Mouse (Mus musculus) myocyte (in vitro differentiated cells): Measurements from ENCODE around the gene Fam71e1. TPM values are rescaled to one million over a fixed set of nuclear protein-coding genes. Genes with fewer than 3 reads are reported as not detected.

Experiments used
- H3K27me3 ChIP-seq: one replicate; pipeline ENCODE4 v1.6.1; 2011; ENCODE audit not compliant: control insufficient read depth, insufficient read depth, insufficient read length
- H3K36me3 ChIP-seq: one replicate; pipeline ENCODE4 v1.6.1; 2011; ENCODE audit not compliant: control insufficient read depth, insufficient read depth
- H3K4me2 ChIP-seq: one replicate; pipeline ENCODE4 v1.6.1; 2011; ENCODE audit warnings: low read depth, control low read depth
- H3K4me3 ChIP-seq: one replicate; pipeline ENCODE4 v1.5.1; 2011; ENCODE audit warnings: mild to moderate bottlenecking, control low read depth, moderate library complexity
- H3K79me2 ChIP-seq: one replicate; pipeline ENCODE4 v1.6.1; 2011; ENCODE audit not compliant: control insufficient read depth, insufficient read depth
- H3ac ChIP-seq: one replicate; pipeline ENCODE4 v1.6.1; 2011; ENCODE audit not compliant: control insufficient read depth, insufficient read length
- CEBPB ChIP-seq: IDR thresholded peaks from 2 replicates; pipeline ENCODE4 v1.6.1; 2011; ENCODE audit warnings: mild to moderate bottlenecking, moderate library complexity; ENCODE audit not compliant: poor library complexity, insufficient read depth, severe bottlenecking
- E2F4 ChIP-seq: IDR thresholded peaks from one replicate; pipeline ENCODE4 v1.6.1; 2011; ENCODE audit warnings: mild to moderate bottlenecking, control low read depth, moderate library complexity; ENCODE audit not compliant: insufficient read depth
- MAX ChIP-seq: IDR thresholded peaks from one replicate; pipeline ENCODE4 v1.6.1; 2011; ENCODE audit warnings: low read depth, mild to moderate bottlenecking, control low read depth
- MYOD1 ChIP-seq, 3 experiments: IDR thresholded peaks; one replicate each; pipeline ENCODE4 v1.6.1; 2011; ENCODE audit warnings: control low read depth in 2 of 3, low read depth in 2 of 3, mild to moderate bottlenecking in 2 of 3, moderate library complexity in 1 of 3; ENCODE audit not compliant: insufficient read length in 2 of 3, control insufficient read depth in 1 of 3
- MYOG ChIP-seq, 3 experiments: IDR thresholded peaks; one replicate each; pipeline ENCODE4 v1.6.1; 2011; ENCODE audit warnings: control low read depth in 2 of 3, low read depth in 2 of 3, mild to moderate bottlenecking in 2 of 3; ENCODE audit not compliant: insufficient read length in 2 of 3, control insufficient read depth in 1 of 3, insufficient read depth in 1 of 3
- POLR2A ChIP-seq: IDR thresholded peaks from one replicate; pipeline ENCODE4 v1.6.1; 2011; ENCODE audit warnings: low read depth, mild to moderate bottlenecking, control low read depth, moderate library complexity; ENCODE audit not compliant: insufficient read length
- POLR2AphosphoS2 ChIP-seq: IDR thresholded peaks from one replicate; pipeline ENCODE4 v1.6.1; 2011; ENCODE audit warnings: low read depth, control low read depth; ENCODE audit not compliant: insufficient read length
- REST ChIP-seq: IDR thresholded peaks from one replicate; pipeline ENCODE4 v1.6.1; 2011; ENCODE audit warnings: mild to moderate bottlenecking, control low read depth, moderate library complexity; ENCODE audit not compliant: insufficient read depth, insufficient read length
- SRF ChIP-seq: IDR thresholded peaks from one replicate; pipeline ENCODE4 v1.6.1; 2011; ENCODE audit warnings: low read depth; ENCODE audit not compliant: control insufficient read depth, insufficient read length
- TCF12 ChIP-seq: IDR thresholded peaks from one replicate; pipeline ENCODE4 v1.6.1; 2011; ENCODE audit warnings: mild to moderate bottlenecking, control low read depth; ENCODE audit not compliant: poor library complexity, insufficient read depth, severe bottlenecking
- TCF3 ChIP-seq: IDR thresholded peaks from one replicate; pipeline ENCODE4 v1.6.1; 2011; ENCODE audit warnings: low read depth, control low read depth; ENCODE audit not compliant: insufficient read length
- USF1 ChIP-seq: IDR thresholded peaks from one replicate; pipeline ENCODE4 v1.6.1; 2011; ENCODE audit warnings: low read depth, mild to moderate bottlenecking, control low read depth, moderate library complexity
- polyA plus RNA-seq: library from polyadenylated mRNA; unstranded; fragments of >200 nt; fragmentation: generic; extraction: Trizol; gene quantifications from one replicate; pipeline ENCODE4 v1.2.1, GENCODE M21; 2012; ENCODE audit warnings: missing spikeins

Fam71e1 gene
- polyA plus RNA-seq, 1 experiment: 1.7 TPM

- Histone ChIP-seq H3K27me3 (no peaks in the 10 kb centered on the region), H3K36me3 (no peaks in the 10 kb centered on the region), H3K79me2 (peaks cover 11% of the 10 kb centered on the region), H3K4me3 (peak overlapping the region; percentile 53), H3K4me2 (peak overlapping the region; percentile 88), H3ac (peak overlapping the region; percentile 47)
- no peak for TF ChIP-seq REST
- TF ChIP-seq TCF12: no peak
- TF ChIP-seq POLR2A: no peak
These were observed 1.1 kb downstream of the Fam71e1 start for GRCm38 (mm10) chr7:44497361-44498055.

GRCm38 (mm10) chr7:44498922-44499321 lies 2.5 kb downstream of the Fam71e1 start:
- no peak for TF ChIP-seq POLR2A
- no peak for TF ChIP-seq SRF
- no peak for TF ChIP-seq MAX
- TF ChIP-seq USF1: no peak
- TF ChIP-seq MYOD1 (IDR thresholded peaks at IDR 0.05; ENCODE audit: control insufficient read depth in 1 of 3, insufficient read length in 2 of 3, low read depth in 2 of 3): no peak
- no peak for TF ChIP-seq CEBPB
- no peak for TF ChIP-seq E2F4
- TF ChIP-seq TCF3: no peak
- TF ChIP-seq MYOG (IDR thresholded peaks at IDR 0.05; ENCODE audit: control insufficient read depth in 1 of 3, insufficient read depth in 1 of 3, insufficient read length in 2 of 3, low read depth in 2 of 3): no peak
- no peak for TF ChIP-seq REST
- no peak for TF ChIP-seq POLR2AphosphoS2
- TF ChIP-seq TCF12: no peak
- Histone ChIP-seq H3K79me2 (peaks cover 11% of the 10 kb centered on the region), H3ac (no peak overlapping the region), H3K36me3 (no peaks in the 10 kb centered on the region), H3K4me2 (no peak overlapping the region), H3K27me3 (no peaks in the 10 kb centered on the region), H3K4me3 (no peak overlapping the region)

GRCm38 (mm10) chr7:44500046-44500445 lies 3.7 kb downstream of the Fam71e1 start:
- Histone ChIP-seq H3K79me2 (peaks cover 8% of the 10 kb centered on the region), H3K36me3 (no peaks in the 10 kb centered on the region), H3K4me3 (no peak overlapping the region), H3K4me2 (no peak overlapping the region), H3K27me3 (peaks cover 5% of the 10 kb centered on the region), H3ac (no peak overlapping the region)
- no peak for TF ChIP-seq POLR2AphosphoS2
- no peak for TF ChIP-seq SRF
- TF ChIP-seq MYOD1 (IDR thresholded peaks at IDR 0.05; ENCODE audit: control insufficient read depth in 1 of 3, insufficient read length in 2 of 3, low read depth in 2 of 3): no peak
- no peak for TF ChIP-seq TCF3
- TF ChIP-seq MAX: no peak
- TF ChIP-seq MYOG (IDR thresholded peaks at IDR 0.05; ENCODE audit: control insufficient read depth in 1 of 3, insufficient read depth in 1 of 3, insufficient read length in 2 of 3, low read depth in 2 of 3): no peak
- TF ChIP-seq POLR2A: no peak
- TF ChIP-seq USF1: no peak
- no peak for TF ChIP-seq CEBPB
- no peak for TF ChIP-seq REST
- no peak for TF ChIP-seq E2F4

- TF ChIP-seq REST: no peak
- TF ChIP-seq CEBPB: no peak
- no peak for TF ChIP-seq TCF3
- no peak for TF ChIP-seq POLR2A
These were observed 5.3 kb downstream of the Fam71e1 start for GRCm38 (mm10) chr7:44501563-44502115.

GRCm38 (mm10) chr7:44507491-44507890 lies 11.1 kb downstream of the Fam71e1 start:
- TF ChIP-seq E2F4 (no peak), CEBPB (no peak), TCF3 (no peak), MAX (no peak), MYOD1 (IDR thresholded peaks at IDR 0.05; ENCODE audit: control insufficient read depth in 1 of 3, insufficient read length in 2 of 3, low read depth in 2 of 3) (no peak)
- Histone ChIP-seq H3K4me2 (no peak overlapping the region), H3K4me3 (no peak overlapping the region), H3K27me3 (peaks cover 48% of the 10 kb centered on the region), H3K36me3 (no peaks in the 10 kb centered on the region), H3ac (no peak overlapping the region), H3K79me2 (no peaks in the 10 kb centered on the region)

More at GRCm38 (mm10) chr7:44501563-44502115, 5.3 kb downstream of the Fam71e1 start:
- no peaks in the 10 kb centered on the region for H3K79me2 ChIP-seq
- H3ac ChIP-seq: no peak overlapping the region
- H3K27me3 ChIP-seq: peaks cover 17% of the 10 kb centered on the region
- no peak overlapping the region for H3K4me3 ChIP-seq
- H3K4me2 ChIP-seq: no peak overlapping the region
- no peaks in the 10 kb centered on the region for H3K36me3 ChIP-seq
